Mouse (Mus musculus): ENCODE measurements around the gene Thsd7b.

DNA sequence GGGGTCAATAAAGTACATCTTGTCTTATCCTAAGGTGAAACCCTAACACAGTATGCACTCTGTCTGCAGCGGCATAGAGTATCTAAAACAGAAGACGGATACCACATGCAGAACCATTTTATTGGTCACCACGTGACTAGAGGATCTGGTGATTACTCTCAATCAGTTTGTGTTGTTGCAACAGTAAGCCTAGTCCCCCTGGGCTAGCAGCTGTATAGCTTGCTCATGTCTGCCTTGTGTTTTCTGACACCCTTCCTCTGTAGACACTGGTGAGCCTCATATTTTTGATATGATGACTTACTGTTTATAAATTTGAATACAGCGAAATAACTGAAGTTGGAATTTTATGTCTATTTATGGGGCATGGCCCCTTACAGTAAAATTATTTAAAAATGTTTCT, 306.9 kb downstream of the Thsd7b start:
- TF ChIP-seq GATA1 (IDR thresholded peaks at IDR 0.05; ENCODE audit: borderline replicate concordance, low read length) (no peak), CTCF (IDR thresholded peaks at IDR 0.05; ENCODE audit: low read depth, low read length) (no peak), GATA2 (IDR thresholded peaks at IDR 0.05; ENCODE audit: borderline replicate concordance, low read depth, low read length) (no peak), TAL1 (conservative IDR thresholded peaks at IDR 0.05; ENCODE audit: low read depth, low read length) (no peak), POLR2AphosphoS5 (IDR thresholded peaks at IDR 0.05; ENCODE audit: insufficient replicate concordance, low read depth, low read length) (no peak)
